Mouse (Mus musculus): ENCODE data around the gene Sorcs2. TPM values are rescaled to one million over a fixed set of nuclear protein-coding genes. Genes with fewer than 3 reads are reported as not detected.

The Sorcs2 gene
- total and polyA plus RNA-seq, 2 experiments from 2014 or later = 12.4 to 50.3 TPM

GRCm38 (mm10) chr5:36178215-36178614 lies 219.7 kb downstream of the Sorcs2 start:
- H3K4me3 ChIP-seq (ENCODE audit: low read length) = no peak overlapping the region
- no peaks in the 10 kb centered on the region for H3K9me3 ChIP-seq (ENCODE audit: low read length)
- no peaks in the 10 kb centered on the region for H3K27me3 ChIP-seq (ENCODE audit: insufficient read depth, low read length)
- no peak overlapping the region for H3K4me2 ChIP-seq (ENCODE audit: low read depth, low read length)
- H3K4me1 ChIP-seq (ENCODE audit: insufficient read depth, low read length) = peaks cover 11% of the 10 kb centered on the region
- H3K36me3 ChIP-seq (ENCODE audit: insufficient read depth, low read length) = no peaks in the 10 kb centered on the region
- 70% methylated on average over 7 of the region's 7 CpGs for WGBS
- ATAC-seq (no peak), DNase-seq (ENCODE audit: low spot score) (no peak)
- no peak for TF ChIP-seq CTCF (IDR thresholded peaks at IDR 0.05; ENCODE audit: low read depth)
- no peak overlapping the region for H3K27ac ChIP-seq
- H3K9ac ChIP-seq (replicated peaks; ENCODE audit: low read length) = no peak overlapping the region

GRCm38 (mm10) chr5:36176873-36177272 lies 221.1 kb downstream of the Sorcs2 start:
- Histone ChIP-seq H3K27me3 (ENCODE audit: insufficient read depth, low read length) (no peaks in the 10 kb centered on the region), H3K4me3 (ENCODE audit: low read length) (no peak overlapping the region), H3K9ac (replicated peaks; ENCODE audit: low read length) (no peak overlapping the region), H3K4me2 (ENCODE audit: low read depth, low read length) (no peak overlapping the region), H3K36me3 (ENCODE audit: insufficient read depth, low read length) (no peaks in the 10 kb centered on the region), H3K9me3 (ENCODE audit: low read length) (no peaks in the 10 kb centered on the region), H3K4me1 (ENCODE audit: insufficient read depth, low read length) (peaks cover 11% of the 10 kb centered on the region), H3K27ac (no peak overlapping the region)
- TF ChIP-seq CTCF (IDR thresholded peaks at IDR 0.05; ENCODE audit: low read depth) = no peak
- no peak for ATAC-seq
- DNase-seq (ENCODE audit: low spot score) = no peak
- WGBS = 85% methylated on average over 4 of the region's 4 CpGs

- no peaks in the 10 kb centered on the region for H3K9me3 ChIP-seq (ENCODE audit: low read length)
- H3K36me3 ChIP-seq (ENCODE audit: insufficient read depth, low read length) = no peaks in the 10 kb centered on the region
- no peak overlapping the region for H3K4me3 ChIP-seq (ENCODE audit: low read length)
- no peak for DNase-seq (ENCODE audit: low spot score)
- peaks cover 11% of the 10 kb centered on the region for H3K4me1 ChIP-seq (ENCODE audit: insufficient read depth, low read length)
- TF ChIP-seq CTCF (IDR thresholded peaks at IDR 0.05; ENCODE audit: low read depth) = no peak
- H3K27ac ChIP-seq = no peak overlapping the region
- WGBS = 73% methylated on average over 11 of the region's 11 CpGs
- H3K27me3 ChIP-seq (ENCODE audit: insufficient read depth, low read length) = no peaks in the 10 kb centered on the region
- H3K4me2 ChIP-seq (ENCODE audit: low read depth, low read length) = no peak overlapping the region
- no peak for ATAC-seq
- H3K9ac ChIP-seq (replicated peaks; ENCODE audit: low read length) = no peak overlapping the region
Observed at GRCm38 (mm10) chr5:36176409-36176808, 221.5 kb downstream of the Sorcs2 start.

- H3K4me3 ChIP-seq (ENCODE audit: low read length) = no peak overlapping the region
- DNase-seq (ENCODE audit: low spot score) = peak; percentile 59
- H3K4me2 ChIP-seq (ENCODE audit: low read depth, low read length) = no peak overlapping the region
Observed at GRCm38 (mm10) chr5:36174569-36175115, 223.3 kb downstream of the Sorcs2 start.

GRCm38 (mm10) chr5:36168963-36169650 lies 228.8 kb downstream of the Sorcs2 start:
- peak; percentile 27; the same call in 1 of the 2 replicates for TF ChIP-seq CTCF (IDR thresholded peaks at IDR 0.05; ENCODE audit: low read depth)
- WGBS = 24% methylated on average over 14 of the region's 14 CpGs
- ATAC-seq (peak; percentile 57), DNase-seq (ENCODE audit: low spot score) (peak; percentile 67)
- H3K27me3 ChIP-seq (ENCODE audit: insufficient read depth, low read length) = no peaks in the 10 kb centered on the region; the same call in 1 of the 2 replicates
- H3K9me3 ChIP-seq (ENCODE audit: low read length) = no peaks in the 10 kb centered on the region
- no peak overlapping the region for H3K4me2 ChIP-seq (ENCODE audit: low read depth, low read length)
- peak overlapping the region; percentile 27; the same call in 1 of the 2 replicates for H3K27ac ChIP-seq
- H3K4me1 ChIP-seq (ENCODE audit: insufficient read depth, low read length) = peaks cover 26% of the 10 kb centered on the region; the same call in 1 of the 2 replicates
- no peak overlapping the region for H3K4me3 ChIP-seq (ENCODE audit: low read length)
- no peaks in the 10 kb centered on the region for H3K36me3 ChIP-seq (ENCODE audit: insufficient read depth, low read length)
- no peak overlapping the region for H3K9ac ChIP-seq (replicated peaks; ENCODE audit: low read length)

More at GRCm38 (mm10) chr5:36174569-36175115, 223.3 kb downstream of the Sorcs2 start:
- Histone ChIP-seq H3K4me1 (ENCODE audit: insufficient read depth, low read length) (peaks cover 11% of the 10 kb centered on the region), H3K27ac (peak overlapping the region; percentile 65), H3K36me3 (ENCODE audit: insufficient read depth, low read length) (no peaks in the 10 kb centered on the region), H3K9ac (replicated peaks; ENCODE audit: low read length) (no peak overlapping the region), H3K27me3 (ENCODE audit: insufficient read depth, low read length) (no peaks in the 10 kb centered on the region), H3K9me3 (ENCODE audit: low read length) (no peaks in the 10 kb centered on the region)
- ATAC-seq = peak; percentile 78
- WGBS = 13% methylated on average over 9 of the region's 9 CpGs
- TF ChIP-seq CTCF (IDR thresholded peaks at IDR 0.05; ENCODE audit: low read depth) = no peak

- WGBS = 72% methylated on average over 6 of the region's 6 CpGs
- peaks cover 26% of the 10 kb centered on the region; the same call in 1 of the 2 replicates for H3K4me1 ChIP-seq (ENCODE audit: insufficient read depth, low read length)
- H3K9me3 ChIP-seq (ENCODE audit: low read length) = no peaks in the 10 kb centered on the region
- H3K36me3 ChIP-seq (ENCODE audit: insufficient read depth, low read length) = no peaks in the 10 kb centered on the region
- H3K27ac ChIP-seq = 0 out of 2 replicates have a peak overlapping the region, but pooled peaks have one; percentile 11
- H3K27me3 ChIP-seq (ENCODE audit: insufficient read depth, low read length) = no peaks in the 10 kb centered on the region; the same call in 1 of the 2 replicates
- no peak for TF ChIP-seq CTCF (IDR thresholded peaks at IDR 0.05; ENCODE audit: low read depth)
- ATAC-seq (0 out of 2 replicates have a peak, but pooled peaks have one; percentile 33), DNase-seq (ENCODE audit: low spot score) (peak; percentile 6)
- no peak overlapping the region for H3K4me3 ChIP-seq (ENCODE audit: low read length)
- H3K9ac ChIP-seq (replicated peaks; ENCODE audit: low read length) = no peak overlapping the region; the same call in 1 of the 2 replicates
- no peak overlapping the region for H3K4me2 ChIP-seq (ENCODE audit: low read depth, low read length)
Observed at GRCm38 (mm10) chr5:36166346-36167013, 231.5 kb downstream of the Sorcs2 start.
